Mouse (Mus musculus): Measurements from ENCODE around the gene Sh3bp5l. TPM values are rescaled to one million over a fixed set of nuclear protein-coding genes. Genes with fewer than 3 reads are reported as not detected.

Gene Sh3bp5l
- polyA plus RNA-seq (2015; fragmentation: Nextera tagmentation; extraction: Ambion mirVana), result 33.4 and 34.6 TPM in 2 replicates

DNA sequence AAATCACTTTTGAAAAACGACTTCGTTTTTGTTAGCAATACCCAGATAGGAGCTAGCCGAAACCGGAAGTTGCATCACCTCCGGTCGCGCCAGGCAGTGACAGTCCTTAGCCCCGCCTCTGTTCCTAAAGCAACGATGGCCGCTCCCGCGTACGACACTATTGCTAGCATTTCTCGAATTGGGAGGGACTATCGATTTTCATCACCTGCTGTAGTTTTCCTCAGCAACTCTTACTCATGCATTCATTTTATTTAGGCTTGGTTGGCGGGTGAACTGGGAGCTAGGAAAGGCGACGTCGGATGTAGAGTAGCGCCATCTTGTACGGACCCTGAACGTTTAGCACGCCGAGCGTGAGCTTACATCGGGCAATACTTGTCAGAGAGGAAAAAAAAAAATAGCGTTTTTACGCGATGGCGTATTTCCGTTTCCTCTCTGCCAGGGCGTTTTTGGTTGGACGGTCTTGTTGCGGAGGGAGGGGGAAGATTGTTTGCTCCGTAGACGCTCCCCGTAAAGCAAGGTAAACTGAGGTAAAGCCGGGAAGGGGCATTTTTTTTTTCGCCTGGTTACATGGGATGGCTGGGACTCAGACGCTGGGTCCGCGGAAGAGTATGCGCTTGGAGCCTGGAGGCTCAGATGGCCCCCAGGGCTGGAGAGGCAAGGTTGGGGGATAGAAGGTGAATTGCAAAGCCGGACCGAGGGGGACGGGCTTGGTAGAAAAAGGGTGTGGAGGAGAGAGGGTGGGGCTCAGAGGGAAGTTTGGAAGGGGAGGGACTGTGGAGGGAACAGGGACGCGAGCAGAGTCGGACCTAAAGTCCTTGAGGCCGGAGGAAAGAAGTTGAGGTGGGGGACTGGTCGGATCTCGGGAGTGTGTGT is at the start of gene Sh3bp5l, which contains the start of gene Zfp672:
Sh3bp5l (plus strand) TSS at position 449 of the 873 bp plus-strand sequence.
Zfp672 (minus strand) TSS at position 64 of the 873 bp plus-strand sequence.
- H3K27ac ChIP-seq, result peak within 1 kb of the TSS; percentile 80

DNA sequence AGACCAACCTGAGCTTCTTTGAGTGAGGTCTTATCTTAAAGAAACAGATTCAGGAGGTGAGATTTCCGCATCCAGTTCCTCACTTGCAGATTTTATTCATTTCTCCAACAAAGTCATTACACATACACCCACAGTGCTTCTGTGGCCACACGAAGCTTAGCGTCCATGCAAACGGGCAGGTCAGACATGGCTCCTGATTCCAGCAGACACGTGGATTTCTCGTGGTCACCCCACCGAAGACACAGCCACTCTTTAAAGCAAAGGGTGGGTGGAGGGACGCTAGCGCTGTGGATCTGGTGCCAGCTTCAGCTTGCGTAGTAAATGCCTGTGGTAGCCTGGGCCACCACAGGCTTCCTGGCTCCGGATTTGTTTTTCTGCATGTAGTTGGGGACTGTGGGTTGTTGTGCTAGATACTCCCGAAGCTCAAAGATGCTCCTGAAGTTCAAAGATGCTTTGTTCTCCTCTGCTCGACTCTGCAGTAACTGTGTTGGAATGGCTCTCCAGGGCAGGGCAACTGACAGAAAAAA is 48.5 kb upstream of the Sh3bp5l start:
- H3K36me3 ChIP-seq, result no peaks in the 10 kb centered on the region
- H3K27me3 ChIP-seq, result no peaks in the 10 kb centered on the region
- whole genome bisulfite sequencing, result 75% methylated on average over 13 of the region's 13 CpGs
- no peak overlapping the region for H3K27ac ChIP-seq
- H3K9ac ChIP-seq, result no peak overlapping the region
- no peak overlapping the region for H3K4me3 ChIP-seq
- ATAC-seq (ENCODE audit: insufficient number of reproducible peaks, insufficient read depth, low FRiP score, low TSS enrichment, low read depth), result no peak
- H3K4me2 ChIP-seq, result no peak overlapping the region
- H3K4me1 ChIP-seq, result no peaks in the 10 kb centered on the region
- H3K9me3 ChIP-seq, result no peaks in the 10 kb centered on the region

More for the DNA sequence above, at the start of gene Sh3bp5l, which contains the start of gene Zfp672:
- under 1% methylated on average over 52 of the region's 52 CpGs for WGBS
- Histone ChIP-seq H3K9me3 (no peaks in the 10 kb centered on the region), H3K36me3 (peaks cover 44% of the 10 kb centered on the region), H3K9ac (peak within 1 kb of the TSS; percentile 91), H3K4me1 (peaks cover 34% of the 10 kb centered on the region), H3K27me3 (no peaks in the 10 kb centered on the region), H3K4me2 (peak within 1 kb of the TSS; percentile 95), H3K4me3 (peak within 1 kb of the TSS; percentile 83)
- peak; percentile 81 for ATAC-seq (ENCODE audit: insufficient number of reproducible peaks, insufficient read depth, low FRiP score, low TSS enrichment, low read depth)

DNA sequence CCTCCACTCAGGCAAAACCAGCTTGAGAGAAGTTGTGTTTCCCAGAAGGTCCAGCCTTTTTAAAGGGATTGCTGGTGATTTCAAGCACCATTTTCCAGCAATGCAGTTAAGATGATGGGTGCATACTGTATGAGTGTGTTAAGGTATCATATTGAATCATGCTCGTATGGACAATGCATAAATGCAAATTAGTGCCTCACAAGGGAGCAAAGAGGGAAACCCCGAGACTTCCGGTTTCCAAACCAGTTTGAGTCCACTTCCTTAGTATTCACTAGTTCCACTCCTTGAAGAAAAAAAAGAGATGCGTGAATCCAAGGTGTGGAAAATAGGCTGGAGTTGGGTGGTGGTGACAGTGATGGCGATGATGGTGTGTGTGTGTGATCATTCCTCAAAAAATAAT is 48.0 kb upstream of the Sh3bp5l start:
- Histone ChIP-seq H3K4me2 (no peak overlapping the region), H3K9ac (no peak overlapping the region)
- WGBS, result 73% methylated on average over 5 of the region's 5 CpGs

DNA sequence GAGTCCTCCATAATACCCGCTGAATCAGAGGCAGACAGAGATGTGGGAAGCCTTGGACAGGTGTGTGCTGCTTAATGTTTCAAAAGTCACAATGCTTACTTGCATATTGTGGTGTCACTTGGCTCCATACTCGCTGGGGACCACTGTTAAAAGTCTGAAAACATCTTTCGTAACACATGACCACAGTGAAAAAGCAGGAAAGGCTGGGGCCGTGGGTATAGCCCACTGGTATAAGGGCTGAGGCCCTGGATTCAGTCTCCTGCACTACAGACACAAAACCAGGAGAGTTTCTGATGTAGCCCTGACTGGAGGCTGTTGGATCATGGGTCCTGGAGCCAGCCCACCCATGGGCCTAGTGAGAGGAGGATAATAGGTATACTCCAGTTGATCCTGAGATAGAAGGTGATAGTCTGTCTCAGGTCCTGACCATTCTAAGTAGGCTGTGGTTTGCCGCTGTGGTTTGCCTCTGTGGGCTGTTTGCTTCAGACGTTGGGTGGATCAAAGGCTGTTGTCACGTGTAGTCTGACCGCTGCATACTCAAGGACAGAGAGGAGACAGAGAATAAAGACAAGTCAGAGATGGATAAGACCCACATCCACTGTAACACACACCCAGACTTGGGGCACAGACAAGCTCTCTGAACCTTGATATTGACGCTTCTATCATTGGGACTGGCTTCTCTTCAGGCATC is 40.4 kb upstream of the Sh3bp5l start:
- no peak for ATAC-seq (ENCODE audit: insufficient number of reproducible peaks, insufficient read depth, low FRiP score, low TSS enrichment, low read depth)
- Histone ChIP-seq H3K9ac (no peak overlapping the region), H3K27ac (no peak overlapping the region), H3K9me3 (no peaks in the 10 kb centered on the region), H3K4me1 (no peaks in the 10 kb centered on the region), H3K4me3 (no peak overlapping the region), H3K36me3 (no peaks in the 10 kb centered on the region), H3K27me3 (0 out of 2 replicates have a peak, but pooled peaks cover 2% of the 10 kb centered on the region), H3K4me2 (no peak overlapping the region)
- WGBS, result 73% methylated on average over 9 of the region's 9 CpGs

More for the DNA sequence above, 48.0 kb upstream of the Sh3bp5l start:
- no peak for ATAC-seq (ENCODE audit: insufficient number of reproducible peaks, insufficient read depth, low FRiP score, low TSS enrichment, low read depth)
- H3K4me3 ChIP-seq, result no peak overlapping the region
- H3K9me3 ChIP-seq, result no peaks in the 10 kb centered on the region
- no peaks in the 10 kb centered on the region for H3K36me3 ChIP-seq
- H3K27ac ChIP-seq, result no peak overlapping the region
- no peaks in the 10 kb centered on the region for H3K4me1 ChIP-seq
- no peaks in the 10 kb centered on the region for H3K27me3 ChIP-seq

DNA sequence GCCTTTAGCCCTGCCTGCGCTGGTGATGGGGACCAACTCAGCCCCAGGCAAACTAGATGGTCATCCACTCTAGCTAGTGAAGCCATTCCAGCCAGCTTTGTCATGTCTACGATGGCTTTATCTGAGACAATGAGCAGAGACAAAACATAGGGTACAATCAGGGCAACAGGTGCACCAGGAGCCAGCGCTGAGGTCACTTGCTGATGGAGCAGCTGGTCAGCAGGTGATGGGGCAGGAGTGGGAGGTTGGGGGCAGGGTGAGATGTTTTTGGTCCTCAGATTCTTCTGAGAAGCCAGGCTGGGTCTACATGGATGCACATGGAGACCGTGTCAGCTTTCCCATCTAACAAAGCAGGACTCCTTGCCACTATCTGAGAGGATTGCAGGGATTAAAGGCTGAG is 39.7 kb upstream of the Sh3bp5l start:
- H3K36me3 ChIP-seq, result no peaks in the 10 kb centered on the region
- 0 out of 2 replicates have a peak, but pooled peaks cover 2% of the 10 kb centered on the region for H3K27me3 ChIP-seq
- ATAC-seq (ENCODE audit: insufficient number of reproducible peaks, insufficient read depth, low FRiP score, low TSS enrichment, low read depth), result no peak
- H3K9me3 ChIP-seq, result 0 out of 2 replicates have a peak, but pooled peaks cover 3% of the 10 kb centered on the region
- H3K9ac ChIP-seq, result no peak overlapping the region
- WGBS, result 85% methylated on average over 4 of the region's 4 CpGs
- no peak overlapping the region for H3K27ac ChIP-seq
- no peak overlapping the region for H3K4me3 ChIP-seq
- H3K4me2 ChIP-seq, result no peak overlapping the region
- H3K4me1 ChIP-seq, result no peaks in the 10 kb centered on the region

DNA sequence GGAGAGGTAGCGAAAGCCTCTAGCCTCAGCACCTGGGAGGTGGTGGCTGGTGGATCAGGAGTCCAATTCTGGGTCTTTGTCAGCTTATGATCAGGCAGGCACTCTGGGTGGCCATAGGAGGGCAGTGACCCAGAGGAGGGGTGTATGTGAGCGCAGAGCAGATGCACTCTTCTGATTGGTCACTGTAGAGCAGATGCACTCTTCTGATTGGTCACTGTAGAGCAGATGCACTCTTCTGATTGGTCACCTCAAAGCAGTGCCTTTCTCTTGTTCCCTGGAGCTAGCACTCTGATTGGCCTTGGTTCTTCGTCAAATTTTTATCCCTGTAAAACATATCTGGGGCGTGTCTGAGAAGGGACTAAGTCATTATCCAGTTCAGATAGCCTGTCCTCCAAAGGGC is 37.7 kb upstream of the Sh3bp5l start:
- no peak overlapping the region for H3K4me2 ChIP-seq
- H3K9me3 ChIP-seq, result 0 out of 2 replicates have a peak, but pooled peaks cover 3% of the 10 kb centered on the region
- 0 out of 2 replicates have a peak, but pooled peaks cover 2% of the 10 kb centered on the region for H3K27me3 ChIP-seq
- H3K9ac ChIP-seq, result no peak overlapping the region
- no peak for ATAC-seq (ENCODE audit: insufficient number of reproducible peaks, insufficient read depth, low FRiP score, low TSS enrichment, low read depth)
- H3K4me1 ChIP-seq, result no peaks in the 10 kb centered on the region
- H3K27ac ChIP-seq, result no peak overlapping the region
- H3K4me3 ChIP-seq, result no peak overlapping the region
- no peaks in the 10 kb centered on the region for H3K36me3 ChIP-seq
- 54% methylated on average over 4 of the region's 4 CpGs for WGBS

DNA sequence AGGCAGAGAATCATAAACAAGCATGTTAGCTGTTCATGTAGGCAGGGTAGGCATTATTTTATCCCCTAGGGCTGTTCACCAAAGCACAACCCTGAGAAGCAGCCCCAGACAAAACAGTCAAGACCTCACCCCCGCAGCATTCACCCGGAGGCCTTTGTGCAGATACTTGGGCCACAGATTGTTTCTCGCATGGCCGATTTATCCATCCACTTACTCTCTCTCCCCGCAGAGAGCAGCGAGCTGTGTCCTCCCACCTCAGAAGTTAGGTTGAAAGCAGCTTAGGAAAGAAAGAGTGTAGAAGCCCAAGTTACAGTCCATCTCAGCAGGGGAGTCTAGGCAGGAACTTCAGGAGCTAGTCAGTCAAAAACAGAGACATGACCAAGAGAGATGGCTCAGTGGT is 33.1 kb upstream of the Sh3bp5l start:
- Histone ChIP-seq H3K4me1 (peaks cover 9% of the 10 kb centered on the region; the same call in 1 of the 2 replicates), H3K27me3 (no peaks in the 10 kb centered on the region), H3K27ac (no peak overlapping the region), H3K4me2 (no peak overlapping the region), H3K9ac (no peak overlapping the region), H3K4me3 (no peak overlapping the region), H3K9me3 (0 out of 2 replicates have a peak, but pooled peaks cover 3% of the 10 kb centered on the region), H3K36me3 (no peaks in the 10 kb centered on the region)
- WGBS, result 82% methylated on average over 6 of the region's 6 CpGs
- ATAC-seq (ENCODE audit: insufficient number of reproducible peaks, insufficient read depth, low FRiP score, low TSS enrichment, low read depth), result no peak

DNA sequence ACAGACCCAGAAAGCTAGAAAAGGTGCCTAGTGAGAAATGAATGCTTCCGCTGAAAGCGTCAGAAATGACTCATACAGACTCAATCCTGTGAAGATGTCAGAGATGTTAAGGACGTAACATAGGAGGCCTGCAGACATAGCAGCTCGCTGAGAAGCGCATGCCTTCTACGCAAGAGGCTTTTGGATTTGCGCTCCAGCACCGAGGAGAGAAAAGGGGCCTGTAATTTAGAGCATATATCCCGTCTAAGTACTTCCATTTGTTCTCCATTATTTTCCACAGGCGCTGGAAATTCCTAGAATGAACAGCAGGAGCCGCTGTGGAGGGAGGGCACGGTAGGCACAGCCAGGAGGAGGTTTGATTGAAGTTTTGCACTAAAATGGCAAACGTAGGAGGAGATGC is 29.5 kb upstream of the Sh3bp5l start:
- 10% methylated on average over 13 of the region's 13 CpGs for WGBS
- Histone ChIP-seq H3K36me3 (no peaks in the 10 kb centered on the region), H3K4me2 (peak overlapping the region; percentile 60), H3K27ac (peak overlapping the region; percentile 49; the same call in 1 of the 2 replicates), H3K9me3 (no peaks in the 10 kb centered on the region), H3K9ac (peak overlapping the region; percentile 27; the same call in 1 of the 2 replicates), H3K4me1 (peaks cover 13% of the 10 kb centered on the region), H3K4me3 (peak overlapping the region; percentile 61), H3K27me3 (no peaks in the 10 kb centered on the region)
- no peak for ATAC-seq (ENCODE audit: insufficient number of reproducible peaks, insufficient read depth, low FRiP score, low TSS enrichment, low read depth)

DNA sequence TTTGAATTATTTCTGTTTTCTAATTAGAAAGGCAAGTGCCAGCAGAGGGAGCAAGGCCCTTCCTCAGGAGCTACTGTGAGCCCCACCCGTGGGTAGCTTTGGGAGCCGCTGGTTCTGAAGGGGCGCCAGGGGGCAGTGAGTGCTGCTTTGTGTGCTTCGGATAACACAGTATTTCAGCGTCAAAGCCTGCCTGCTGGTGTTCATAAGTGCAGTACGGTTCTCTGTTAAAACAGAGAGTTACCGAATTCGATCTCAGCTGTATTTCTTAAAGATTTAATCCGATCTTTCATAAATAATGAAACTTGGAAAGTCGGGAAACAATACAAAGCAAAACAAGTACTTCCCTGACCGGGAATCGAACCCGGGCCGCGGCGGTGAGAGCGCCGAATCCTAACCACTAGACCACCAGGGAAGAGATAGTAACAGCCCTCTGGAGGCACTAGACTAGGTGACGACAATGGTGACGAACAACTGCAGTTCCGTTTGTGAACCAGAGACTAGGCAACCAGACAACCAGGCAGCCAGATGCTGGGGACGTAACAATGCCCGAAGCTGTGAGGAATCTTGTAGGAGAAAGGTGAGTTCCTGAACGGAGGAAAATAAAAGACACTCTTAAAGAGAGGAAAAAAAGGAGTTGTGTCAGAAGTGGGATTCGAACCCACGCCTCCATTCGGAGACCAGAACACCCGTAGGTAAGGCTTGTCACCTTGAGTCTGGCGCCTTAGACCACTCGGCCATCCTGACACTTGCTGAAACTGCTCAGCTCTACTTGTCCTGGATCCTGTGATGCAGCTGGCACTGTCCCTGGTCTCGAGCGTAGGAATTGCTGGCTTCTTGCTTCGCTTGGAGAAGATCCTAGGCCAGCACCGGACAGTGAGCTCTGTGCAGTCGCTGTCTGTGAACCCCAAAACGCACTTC is 28.4 kb upstream of the Sh3bp5l start:
- peak; percentile 90 for ATAC-seq (ENCODE audit: insufficient number of reproducible peaks, insufficient read depth, low FRiP score, low TSS enrichment, low read depth)
- Histone ChIP-seq H3K9me3 (no peaks in the 10 kb centered on the region), H3K27me3 (no peaks in the 10 kb centered on the region), H3K4me1 (peaks cover 13% of the 10 kb centered on the region), H3K9ac (peak overlapping the region; percentile 78), H3K36me3 (no peaks in the 10 kb centered on the region), H3K4me2 (peak overlapping the region; percentile 60), H3K27ac (peak overlapping the region; percentile 96), H3K4me3 (peak overlapping the region; percentile 61)
- under 1% methylated on average over 36 of the region's 36 CpGs for WGBS

DNA sequence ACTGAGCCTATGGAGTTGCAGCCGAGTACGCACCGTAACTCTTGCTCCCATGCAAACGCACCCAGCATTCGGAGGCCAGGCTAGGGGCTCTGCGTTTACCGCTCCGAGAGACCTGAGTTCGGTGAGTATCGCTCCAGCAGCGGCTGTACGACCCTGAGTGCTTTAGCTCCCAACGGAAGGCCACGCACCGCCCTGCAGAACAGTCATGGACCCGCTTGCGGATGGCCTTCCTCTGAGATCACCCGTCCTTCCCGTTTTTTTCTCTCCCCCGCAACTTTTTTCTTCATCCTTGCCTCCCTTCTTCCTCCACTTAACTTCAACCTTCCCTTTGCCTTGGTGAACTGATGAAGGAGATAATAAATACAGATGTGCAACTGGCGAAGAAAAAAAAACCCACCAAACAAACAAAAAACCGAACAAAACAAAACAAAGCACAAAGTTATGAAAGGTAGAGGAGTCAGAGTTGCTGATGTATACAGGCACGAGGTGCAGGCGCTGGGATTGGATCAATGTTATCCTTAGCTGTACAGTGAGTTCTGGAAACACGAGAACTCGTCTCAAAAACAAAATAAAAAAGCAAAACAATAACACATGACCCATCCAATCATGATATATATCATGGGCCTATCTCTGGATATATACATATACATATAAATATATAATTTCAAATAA is 27.6 kb upstream of the Sh3bp5l start:
- under 1% methylated on average over 26 of the region's 26 CpGs for WGBS
- H3K4me3 ChIP-seq, result peak overlapping the region; percentile 61
- ATAC-seq (ENCODE audit: insufficient number of reproducible peaks, insufficient read depth, low FRiP score, low TSS enrichment, low read depth), result peak; percentile 44; the same call in 1 of the 2 replicates

More for the DNA sequence above, 27.6 kb upstream of the Sh3bp5l start:
- Histone ChIP-seq H3K4me1 (peaks cover 21% of the 10 kb centered on the region), H3K27me3 (no peaks in the 10 kb centered on the region), H3K9ac (peak overlapping the region; percentile 78), H3K36me3 (no peaks in the 10 kb centered on the region), H3K9me3 (no peaks in the 10 kb centered on the region), H3K27ac (peak overlapping the region; percentile 96), H3K4me2 (peak overlapping the region; percentile 60)
